Mouse (Mus musculus): ENCODE measurements around the gene Tctex1d1. TPM values are rescaled to one million over a fixed set of nuclear protein-coding genes. Genes with fewer than 3 reads are reported as not detected.

Tctex1d1 gene
- polyA plus RNA-seq, 1 experiment, result not detected

GRCm38 (mm10) chr4:103006266-103006665, 27.9 kb downstream of the Tctex1d1 start:
- TF ChIP-seq MYOG (IDR thresholded peaks at IDR 0.05; ENCODE audit: control insufficient read depth in 1 of 3, insufficient read depth in 1 of 3, insufficient read length in 2 of 3, low read depth in 2 of 3) (no peak), USF1 (IDR thresholded peaks at IDR 0.05; ENCODE audit: low read depth) (no peak), E2F4 (IDR thresholded peaks at IDR 0.05; ENCODE audit: insufficient read depth) (no peak), TCF3 (IDR thresholded peaks at IDR 0.05; ENCODE audit: insufficient read length, low read depth) (no peak), REST (IDR thresholded peaks at IDR 0.05; ENCODE audit: insufficient read depth, insufficient read length) (no peak), TCF12 (IDR thresholded peaks at IDR 0.05; ENCODE audit: insufficient read depth, poor library complexity, severe bottlenecking) (no peak), SRF (IDR thresholded peaks at IDR 0.05; ENCODE audit: control insufficient read depth, insufficient read length, low read depth) (no peak), POLR2AphosphoS2 (IDR thresholded peaks at IDR 0.05; ENCODE audit: insufficient read length, low read depth) (no peak), MAX (IDR thresholded peaks at IDR 0.05; ENCODE audit: low read depth) (no peak), MYOD1 (IDR thresholded peaks at IDR 0.05; ENCODE audit: control insufficient read depth in 1 of 3, insufficient read length in 2 of 3, low read depth in 2 of 3) (no peak), POLR2A (IDR thresholded peaks at IDR 0.05; ENCODE audit: insufficient read length, low read depth) (no peak), CEBPB (IDR thresholded peaks at IDR 0.05; ENCODE audit: insufficient read depth, poor library complexity, severe bottlenecking) (no peak)
- H3ac ChIP-seq (ENCODE audit: control insufficient read depth, insufficient read length), result no peak overlapping the region
- no peak overlapping the region for H3K4me3 ChIP-seq
- no peak overlapping the region for H3K4me2 ChIP-seq (ENCODE audit: low read depth)
- no peaks in the 10 kb centered on the region for H3K27me3 ChIP-seq (ENCODE audit: control insufficient read depth, insufficient read depth, insufficient read length)
- H3K79me2 ChIP-seq (ENCODE audit: control insufficient read depth, insufficient read depth), result no peaks in the 10 kb centered on the region
- H3K36me3 ChIP-seq (ENCODE audit: control insufficient read depth, insufficient read depth), result no peaks in the 10 kb centered on the region

DNA sequence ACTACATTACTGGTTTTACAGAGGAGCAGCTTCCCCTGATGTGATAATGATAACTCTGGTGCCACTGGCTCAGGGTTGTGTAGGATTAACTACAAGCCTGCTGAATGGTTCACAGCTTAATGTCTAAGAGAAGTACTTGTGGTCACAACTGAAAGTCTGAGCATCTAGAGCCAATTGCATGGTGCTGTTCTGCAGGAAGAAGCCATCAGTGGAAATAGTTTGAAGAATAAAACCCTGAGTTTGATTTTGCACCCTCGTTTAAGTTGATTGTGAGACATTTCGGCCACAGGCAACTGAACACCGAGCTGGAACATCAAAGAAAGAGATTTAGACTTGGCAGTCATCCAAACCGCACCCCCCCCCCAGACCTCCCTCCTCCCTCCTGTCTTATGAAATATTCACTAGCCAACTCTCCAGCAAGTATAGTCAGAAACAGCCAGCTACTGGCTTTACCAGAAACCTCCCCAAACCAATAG, 28.6 kb downstream of the Tctex1d1 start:
- H3K79me2 ChIP-seq (ENCODE audit: control insufficient read depth, insufficient read depth), result no peaks in the 10 kb centered on the region
- no peaks in the 10 kb centered on the region for H3K27me3 ChIP-seq (ENCODE audit: control insufficient read depth, insufficient read depth, insufficient read length)
- H3K4me3 ChIP-seq, result no peak overlapping the region
- no peak overlapping the region for H3ac ChIP-seq (ENCODE audit: control insufficient read depth, insufficient read length)
- H3K4me2 ChIP-seq (ENCODE audit: low read depth), result no peak overlapping the region
- no peaks in the 10 kb centered on the region for H3K36me3 ChIP-seq (ENCODE audit: control insufficient read depth, insufficient read depth)
- TF ChIP-seq MYOG (IDR thresholded peaks at IDR 0.05; ENCODE audit: control insufficient read depth in 1 of 3, insufficient read depth in 1 of 3, insufficient read length in 2 of 3, low read depth in 2 of 3) (no peak), POLR2AphosphoS2 (IDR thresholded peaks at IDR 0.05; ENCODE audit: insufficient read length, low read depth) (no peak), SRF (IDR thresholded peaks at IDR 0.05; ENCODE audit: control insufficient read depth, insufficient read length, low read depth) (no peak), CEBPB (IDR thresholded peaks at IDR 0.05; ENCODE audit: insufficient read depth, poor library complexity, severe bottlenecking) (no peak), POLR2A (IDR thresholded peaks at IDR 0.05; ENCODE audit: insufficient read length, low read depth) (no peak), USF1 (IDR thresholded peaks at IDR 0.05; ENCODE audit: low read depth) (no peak), TCF12 (IDR thresholded peaks at IDR 0.05; ENCODE audit: insufficient read depth, poor library complexity, severe bottlenecking) (no peak), MYOD1 (IDR thresholded peaks at IDR 0.05; ENCODE audit: control insufficient read depth in 1 of 3, insufficient read length in 2 of 3, low read depth in 2 of 3) (no peak), E2F4 (IDR thresholded peaks at IDR 0.05; ENCODE audit: insufficient read depth) (no peak), TCF3 (IDR thresholded peaks at IDR 0.05; ENCODE audit: insufficient read length, low read depth) (no peak), REST (IDR thresholded peaks at IDR 0.05; ENCODE audit: insufficient read depth, insufficient read length) (no peak), MAX (IDR thresholded peaks at IDR 0.05; ENCODE audit: low read depth) (no peak)

DNA sequence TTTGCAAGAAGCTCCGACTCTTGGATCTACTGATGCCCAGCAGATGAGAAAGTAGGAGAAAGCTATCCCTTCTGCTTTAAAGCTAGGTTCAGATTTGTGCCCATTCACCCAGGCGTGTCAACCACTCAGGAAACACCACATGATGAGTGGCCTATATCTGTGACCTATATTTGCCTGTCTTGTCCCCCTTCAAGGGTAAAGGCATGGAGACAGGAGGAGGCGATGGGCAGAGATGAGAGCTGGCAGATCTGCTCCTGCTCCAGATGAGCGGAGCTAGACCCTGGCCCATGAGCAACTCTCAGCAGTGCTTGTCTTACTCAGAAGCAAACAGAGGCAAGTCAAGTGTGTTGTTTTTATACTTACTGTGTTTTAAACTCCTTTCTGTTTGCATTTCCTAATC, 32.3 kb downstream of the Tctex1d1 start:
- H3K79me2 ChIP-seq (ENCODE audit: control insufficient read depth, insufficient read depth), result no peaks in the 10 kb centered on the region
- TF ChIP-seq TCF12 (IDR thresholded peaks at IDR 0.05; ENCODE audit: insufficient read depth, poor library complexity, severe bottlenecking), result no peak
- TF ChIP-seq CEBPB (IDR thresholded peaks at IDR 0.05; ENCODE audit: insufficient read depth, poor library complexity, severe bottlenecking), result no peak
- no peak for TF ChIP-seq POLR2AphosphoS2 (IDR thresholded peaks at IDR 0.05; ENCODE audit: insufficient read length, low read depth)
- no peak for TF ChIP-seq MYOD1 (IDR thresholded peaks at IDR 0.05; ENCODE audit: control insufficient read depth in 1 of 3, insufficient read length in 2 of 3, low read depth in 2 of 3)
- no peak for TF ChIP-seq REST (IDR thresholded peaks at IDR 0.05; ENCODE audit: insufficient read depth, insufficient read length)
- no peak for TF ChIP-seq SRF (IDR thresholded peaks at IDR 0.05; ENCODE audit: control insufficient read depth, insufficient read length, low read depth)
- no peak for TF ChIP-seq E2F4 (IDR thresholded peaks at IDR 0.05; ENCODE audit: insufficient read depth)
- no peak for TF ChIP-seq TCF3 (IDR thresholded peaks at IDR 0.05; ENCODE audit: insufficient read length, low read depth)
- TF ChIP-seq USF1 (IDR thresholded peaks at IDR 0.05; ENCODE audit: low read depth), result no peak
- no peak for TF ChIP-seq POLR2A (IDR thresholded peaks at IDR 0.05; ENCODE audit: insufficient read length, low read depth)
- no peak for TF ChIP-seq MYOG (IDR thresholded peaks at IDR 0.05; ENCODE audit: control insufficient read depth in 1 of 3, insufficient read depth in 1 of 3, insufficient read length in 2 of 3, low read depth in 2 of 3)
- TF ChIP-seq MAX (IDR thresholded peaks at IDR 0.05; ENCODE audit: low read depth), result no peak
- H3K4me3 ChIP-seq, result no peak overlapping the region
- H3K27me3 ChIP-seq (ENCODE audit: control insufficient read depth, insufficient read depth, insufficient read length), result no peaks in the 10 kb centered on the region
- H3ac ChIP-seq (ENCODE audit: control insufficient read depth, insufficient read length), result no peak overlapping the region
- no peak overlapping the region for H3K4me2 ChIP-seq (ENCODE audit: low read depth)
- no peaks in the 10 kb centered on the region for H3K36me3 ChIP-seq (ENCODE audit: control insufficient read depth, insufficient read depth)

DNA sequence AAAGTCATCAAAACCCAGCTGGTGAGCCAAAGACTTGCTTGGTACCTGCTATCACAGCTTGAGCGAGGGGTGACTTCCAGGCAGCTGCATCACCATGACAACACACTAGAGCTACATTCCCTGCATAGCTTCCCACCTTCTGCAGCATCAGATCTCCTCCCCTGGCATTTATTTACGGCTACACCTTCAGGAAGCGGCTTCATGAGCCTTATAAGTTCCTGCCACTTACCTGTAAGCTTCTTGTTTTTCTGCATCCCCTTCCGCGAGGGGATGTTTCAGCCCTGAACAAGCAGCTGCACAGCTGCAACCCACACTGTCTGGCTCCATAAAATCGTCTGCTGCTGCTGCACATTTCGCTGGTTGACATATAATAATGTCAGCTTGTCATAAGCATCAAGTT, 33.4 kb downstream of the Tctex1d1 start:
- TF ChIP-seq POLR2A (IDR thresholded peaks at IDR 0.05; ENCODE audit: insufficient read length, low read depth) (no peak), SRF (IDR thresholded peaks at IDR 0.05; ENCODE audit: control insufficient read depth, insufficient read length, low read depth) (no peak), TCF3 (IDR thresholded peaks at IDR 0.05; ENCODE audit: insufficient read length, low read depth) (no peak), POLR2AphosphoS2 (IDR thresholded peaks at IDR 0.05; ENCODE audit: insufficient read length, low read depth) (no peak), TCF12 (IDR thresholded peaks at IDR 0.05; ENCODE audit: insufficient read depth, poor library complexity, severe bottlenecking) (no peak), USF1 (IDR thresholded peaks at IDR 0.05; ENCODE audit: low read depth) (no peak), MYOD1 (IDR thresholded peaks at IDR 0.05; ENCODE audit: control insufficient read depth in 1 of 3, insufficient read length in 2 of 3, low read depth in 2 of 3) (no peak), CEBPB (IDR thresholded peaks at IDR 0.05; ENCODE audit: insufficient read depth, poor library complexity, severe bottlenecking) (no peak), MAX (IDR thresholded peaks at IDR 0.05; ENCODE audit: low read depth) (no peak), E2F4 (IDR thresholded peaks at IDR 0.05; ENCODE audit: insufficient read depth) (no peak), REST (IDR thresholded peaks at IDR 0.05; ENCODE audit: insufficient read depth, insufficient read length) (no peak), MYOG (IDR thresholded peaks at IDR 0.05; ENCODE audit: control insufficient read depth in 1 of 3, insufficient read depth in 1 of 3, insufficient read length in 2 of 3, low read depth in 2 of 3) (no peak)
- Histone ChIP-seq H3K27me3 (ENCODE audit: control insufficient read depth, insufficient read depth, insufficient read length) (no peaks in the 10 kb centered on the region), H3K4me2 (ENCODE audit: low read depth) (no peak overlapping the region), H3K4me3 (no peak overlapping the region), H3K79me2 (ENCODE audit: control insufficient read depth, insufficient read depth) (no peaks in the 10 kb centered on the region), H3K36me3 (ENCODE audit: control insufficient read depth, insufficient read depth) (no peaks in the 10 kb centered on the region), H3ac (ENCODE audit: control insufficient read depth, insufficient read length) (no peak overlapping the region)

Data from myocyte (in vitro differentiated cells).